Mouse (Mus musculus): ENCODE results near the gene Cdrt4.

Gene Cdrt4

GRCm38 (mm10) chr11:62951012-62951411 lies at the start of gene Cdrt4:
Cdrt4 (plus strand) TSS chr11:62951193.
- no peak for DNase-seq (ENCODE audit: low spot score in 2 of 2)

GRCm38 (mm10) chr11:62901699-62902323 lies 49.2 kb upstream of the Cdrt4 start:
- peak in 1 of 2 experiments; percentile 32 for DNase-seq (ENCODE audit: low spot score in 2 of 2)

GRCm38 (mm10) chr11:62903871-62904495 lies 47.0 kb upstream of the Cdrt4 start:
- DNase-seq (ENCODE audit: low spot score in 2 of 2): no peak

GRCm38 (mm10) chr11:62909720-62910306 lies 41.2 kb upstream of the Cdrt4 start:
- no peak for DNase-seq (ENCODE audit: low spot score in 2 of 2)

GRCm38 (mm10) chr11:62911362-62911761 lies 39.6 kb upstream of the Cdrt4 start:
- DNase-seq (ENCODE audit: low spot score in 2 of 2): no peak

GRCm38 (mm10) chr11:62913141-62913540 lies 37.9 kb upstream of the Cdrt4 start:
- no peak for DNase-seq (ENCODE audit: low spot score in 2 of 2)

- DNase-seq (ENCODE audit: low spot score in 2 of 2): no peak
Observed at GRCm38 (mm10) chr11:62914532-62914931, 36.5 kb upstream of the Cdrt4 start.

GRCm38 (mm10) chr11:62915486-62915885 lies 35.5 kb upstream of the Cdrt4 start:
- no peak for DNase-seq (ENCODE audit: low spot score in 2 of 2)

GRCm38 (mm10) chr11:62916765-62917164 lies 34.2 kb upstream of the Cdrt4 start:
- DNase-seq (ENCODE audit: low spot score in 2 of 2): no peak

GRCm38 (mm10) chr11:62919946-62920742 lies 30.8 kb upstream of the Cdrt4 start:
- no peak for DNase-seq (ENCODE audit: low spot score in 2 of 2)

GRCm38 (mm10) chr11:62920743-62921050 lies 30.3 kb upstream of the Cdrt4 start:
- DNase-seq (ENCODE audit: low spot score in 2 of 2): no peak

GRCm38 (mm10) chr11:62921052-62921977 lies 29.7 kb upstream of the Cdrt4 start:
- peak; percentile 59 to 82 for DNase-seq (ENCODE audit: low spot score in 2 of 2)

GRCm38 (mm10) chr11:62924091-62924761 lies 26.8 kb upstream of the Cdrt4 start:
- DNase-seq (ENCODE audit: low spot score in 2 of 2): no peak

- DNase-seq (ENCODE audit: low spot score in 2 of 2): no peak
Observed at GRCm38 (mm10) chr11:62929799-62930198, 21.2 kb upstream of the Cdrt4 start.

- DNase-seq (ENCODE audit: low spot score in 2 of 2): no peak
Observed at GRCm38 (mm10) chr11:62930574-62930973, 20.4 kb upstream of the Cdrt4 start.

GRCm38 (mm10) chr11:62931141-62931540 lies 19.9 kb upstream of the Cdrt4 start:
- no peak for DNase-seq (ENCODE audit: low spot score in 2 of 2)

GRCm38 (mm10) chr11:62933099-62933498 lies 17.9 kb upstream of the Cdrt4 start:
- DNase-seq (ENCODE audit: low spot score in 2 of 2): no peak

GRCm38 (mm10) chr11:62934795-62935514 lies 16.0 kb upstream of the Cdrt4 start:
- no peak for DNase-seq (ENCODE audit: low spot score in 2 of 2)

- no peak for DNase-seq (ENCODE audit: low spot score in 2 of 2)
Observed at GRCm38 (mm10) chr11:62937986-62938385, 13.0 kb upstream of the Cdrt4 start.

GRCm38 (mm10) chr11:62938921-62939320 lies 12.1 kb upstream of the Cdrt4 start:
- no peak for DNase-seq (ENCODE audit: low spot score in 2 of 2)
